Mouse (Mus musculus): ENCODE data around the gene Crb3.
A peak's percentile ranks its signal among the peaks of the same experiment; 100 is the strongest.

Gene Crb3

DNA sequence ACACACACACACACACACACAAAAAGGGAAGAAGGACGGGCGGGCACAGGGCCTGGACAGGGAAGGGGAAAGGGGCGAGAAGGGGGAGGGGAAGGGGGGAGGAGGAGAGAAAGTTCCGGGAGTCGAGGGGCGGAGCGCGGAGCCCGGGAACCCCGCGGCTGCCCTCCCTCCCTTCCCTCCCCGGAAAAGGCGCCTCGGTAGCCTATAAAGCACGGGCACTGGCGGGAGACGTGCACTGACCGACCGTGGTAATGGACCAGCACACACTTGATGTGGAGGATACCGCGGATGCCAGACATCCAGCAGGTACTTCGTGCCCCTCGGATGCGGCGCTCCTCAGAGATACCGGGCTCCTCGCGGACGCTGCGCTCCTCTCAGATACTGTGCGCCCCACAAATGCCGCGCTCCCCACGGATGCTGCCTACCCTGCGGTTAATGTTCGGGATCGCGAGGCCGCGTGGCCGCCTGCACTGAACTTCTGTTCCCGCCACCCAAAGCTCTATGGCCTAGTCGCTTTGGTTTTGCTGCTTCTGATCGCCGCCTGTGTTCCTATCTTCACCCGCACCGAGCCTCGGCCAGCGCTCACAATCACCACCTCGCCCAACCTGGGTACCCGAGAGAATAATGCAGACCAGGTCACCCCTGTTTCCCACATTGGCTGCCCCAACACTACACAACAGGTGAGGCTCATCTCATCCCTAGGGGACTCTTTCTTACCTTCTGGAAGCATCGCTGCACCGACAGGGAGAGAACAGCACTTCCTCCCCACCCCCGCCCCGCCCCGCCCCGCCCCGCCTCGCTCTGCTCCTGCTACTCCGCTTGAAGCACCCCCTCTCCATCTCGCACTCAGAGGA is 46.5 kb downstream of the Crb3 start, which contains the start of gene Tnfsf9:
Gene Tnfsf9, plus strand, starts transcription at position 145 of the 854 bp plus-strand sequence.
- peak; percentile 64 for DNase-seq (ENCODE audit: low read depth, low spot score)

DNA sequence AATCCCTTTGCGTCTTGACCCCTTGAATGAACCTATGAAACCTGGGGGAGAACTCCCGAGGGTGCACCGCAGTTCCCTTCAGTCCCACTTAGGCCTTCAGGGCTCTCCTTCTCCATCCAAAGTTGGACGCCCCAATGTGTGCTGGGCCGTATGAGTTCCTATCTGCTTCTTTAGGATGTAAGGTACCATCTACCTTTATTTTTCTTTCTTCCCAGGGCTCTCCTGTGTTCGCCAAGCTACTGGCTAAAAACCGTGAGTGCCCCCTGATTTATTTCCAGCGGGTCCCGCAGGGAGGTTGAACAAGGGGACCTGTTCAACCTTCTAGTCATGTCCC is 47.1 kb downstream of the Crb3 start:
- no peak for DNase-seq (ENCODE audit: low read depth, low spot score)

GRCm38 (mm10) chr17:57107064-57107463 is 48.2 kb downstream of the Crb3 start:
- no peak for DNase-seq (ENCODE audit: low read depth, low spot score)

DNA sequence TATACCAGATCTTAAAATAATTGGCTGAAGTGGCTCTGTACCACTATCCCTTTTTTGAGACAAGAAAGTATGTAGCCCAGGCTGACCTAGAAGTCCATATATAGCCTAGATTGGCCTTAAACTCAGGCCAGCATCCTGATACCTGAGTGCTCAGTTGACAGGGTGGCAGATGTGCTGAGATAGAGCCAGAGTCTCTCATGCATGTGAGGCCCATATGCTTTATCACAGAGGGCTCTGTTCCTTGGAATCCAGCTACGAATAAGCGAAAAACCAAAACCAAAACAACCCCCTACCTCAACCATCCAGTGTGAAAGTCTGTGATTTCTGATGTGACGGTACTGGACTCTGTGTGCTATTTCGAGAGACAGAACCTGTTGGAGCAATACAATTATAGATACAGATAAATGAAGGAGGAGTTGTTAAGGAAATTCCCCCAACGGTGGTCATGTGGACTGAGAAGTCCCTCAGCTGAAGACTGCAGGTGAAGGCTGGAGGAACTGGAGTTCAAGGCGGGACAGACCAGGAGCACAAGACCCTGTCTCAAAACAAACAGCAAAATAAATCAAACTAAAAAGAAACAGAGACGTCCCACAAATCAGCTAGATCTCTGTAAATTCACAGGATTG is 49.2 kb downstream of the Crb3 start:
- DNase-seq (ENCODE audit: low read depth, low spot score), result no peak

- peak; percentile 79 for DNase-seq (ENCODE audit: low read depth, low spot score)
Measured at GRCm38 (mm10) chr17:57108666-57109171, 49.8 kb downstream of the Crb3 start.

- no peak for DNase-seq (ENCODE audit: low read depth, low spot score)
Measured at GRCm38 (mm10) chr17:57110005-57110404, 51.1 kb downstream of the Crb3 start.

GRCm38 (mm10) chr17:57112768-57113474 is 54.0 kb downstream of the Crb3 start:
- no peak for DNase-seq (ENCODE audit: low read depth, low spot score)

Data from 3T3-L1 (cell line).